Mouse (Mus musculus) lung, postnatal 10 days (tissue): ENCODE results near the gene Inafm1.
"Not testable (repeated sequence)": the region's sequence is repeated elsewhere in the genome, so short reads cannot be mapped to it uniquely, and the experiment has no call there.

Experiments
- DNase-seq: peaks from one replicate; pipeline ENCODE4 v3.0.0; 2021

The Inafm1 gene

GRCm38 (mm10) chr7:16296766-16297390 is 23.5 kb upstream of the Inafm1 start:
- peak; percentile 98 for DNase-seq

GRCm38 (mm10) chr7:16296146-16296545 is 22.7 kb upstream of the Inafm1 start:
- DNase-seq, result no peak

DNA sequence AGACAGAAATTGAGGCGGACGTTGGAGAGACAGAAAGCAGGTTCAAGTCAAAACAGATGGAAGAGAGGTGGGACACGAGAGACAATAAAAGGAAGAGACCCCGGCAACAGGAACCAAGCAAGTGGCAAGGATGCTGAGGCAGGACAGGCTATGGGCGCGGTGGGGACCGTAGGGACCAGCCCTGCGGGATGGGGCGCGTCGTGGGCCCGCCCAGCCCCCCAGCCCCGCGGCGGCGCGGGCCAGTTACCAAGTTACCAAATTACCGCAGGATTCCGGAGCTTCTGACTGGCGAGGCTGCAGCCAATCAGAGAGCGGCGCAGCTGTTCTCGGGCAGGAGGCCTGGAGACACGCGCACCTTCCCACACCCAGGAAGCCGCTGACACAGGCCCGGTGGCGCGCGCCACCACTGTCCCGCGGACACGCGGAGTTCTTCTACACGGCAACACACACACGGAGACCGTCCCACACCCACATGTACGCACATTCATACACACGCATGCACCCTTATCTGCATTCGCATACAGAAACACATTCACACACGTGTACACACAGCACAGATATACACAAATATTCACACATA is 22.0 kb upstream of the Inafm1 start:
- peak; percentile 86 for DNase-seq

DNA sequence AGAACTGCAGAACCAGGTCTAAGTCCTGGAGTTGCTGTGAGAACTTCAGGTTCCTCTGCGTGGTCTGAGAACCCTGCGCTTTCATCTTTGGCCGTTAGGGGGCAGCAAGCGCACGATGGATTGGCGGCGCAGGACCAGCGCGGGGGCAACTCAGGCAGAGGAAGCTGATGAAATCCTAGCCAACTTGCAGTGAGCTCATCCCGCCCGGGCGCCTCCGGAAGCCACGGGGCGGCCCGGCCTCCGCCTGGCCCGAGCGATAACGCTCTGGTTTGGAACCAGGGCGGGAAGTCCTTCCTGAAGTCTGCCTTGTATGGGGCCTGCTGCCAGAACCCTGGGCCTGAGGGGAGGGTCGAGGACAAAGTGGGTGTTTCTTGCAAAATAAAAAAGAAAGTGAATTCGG is 21.4 kb upstream of the Inafm1 start:
- peak; percentile 97 for DNase-seq

DNA sequence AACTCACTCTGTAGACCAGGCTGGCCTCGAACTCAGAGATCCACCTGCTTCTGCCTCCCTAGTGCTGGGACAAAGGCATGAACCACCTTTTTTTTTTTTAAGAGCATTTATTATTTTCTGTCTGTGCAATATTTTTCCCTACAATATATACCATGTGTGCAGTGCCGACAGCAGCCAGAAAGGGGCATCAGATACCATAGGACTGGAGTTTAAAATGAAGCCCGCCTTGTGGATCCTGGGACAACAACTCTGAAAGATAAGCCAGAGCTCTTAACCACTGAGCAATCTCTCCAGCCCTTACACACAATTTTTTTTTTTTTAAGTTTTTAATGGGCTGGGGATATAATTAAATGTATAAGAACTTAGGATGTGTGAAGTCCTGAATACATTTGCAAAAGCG is 20.9 kb upstream of the Inafm1 start:
- peak; percentile 76 for DNase-seq

DNA sequence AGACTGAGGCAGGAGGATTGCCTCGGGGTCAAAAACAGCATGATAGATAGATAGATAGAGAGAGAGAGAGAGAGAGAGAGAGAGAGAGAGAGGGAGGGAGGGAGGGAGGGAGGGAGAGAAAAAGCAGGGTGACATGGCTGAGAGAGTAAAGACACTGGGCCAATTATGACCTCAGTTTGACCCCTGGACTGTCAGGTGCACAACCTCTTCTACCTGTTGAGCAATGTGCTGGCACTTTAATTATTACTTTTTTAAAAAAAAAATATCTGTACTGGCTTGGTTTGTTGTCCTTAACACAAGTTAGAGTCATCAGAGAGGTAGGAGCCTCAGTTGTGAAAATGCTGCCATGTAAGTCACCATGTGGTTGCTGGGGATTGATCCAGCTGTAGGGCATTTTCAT is 14.4 kb upstream of the Inafm1 start:
- no peak for DNase-seq

GRCm38 (mm10) chr7:16287016-16287415 is 13.6 kb upstream of the Inafm1 start:
- DNase-seq, result no peak

- DNase-seq, result peak; percentile 100
Measured at GRCm38 (mm10) chr7:16286026-16286961, 12.9 kb upstream of the Inafm1 start, which contains the start of gene Ccdc9. Ccdc9 (minus strand) TSS chr7:16286795.

DNA sequence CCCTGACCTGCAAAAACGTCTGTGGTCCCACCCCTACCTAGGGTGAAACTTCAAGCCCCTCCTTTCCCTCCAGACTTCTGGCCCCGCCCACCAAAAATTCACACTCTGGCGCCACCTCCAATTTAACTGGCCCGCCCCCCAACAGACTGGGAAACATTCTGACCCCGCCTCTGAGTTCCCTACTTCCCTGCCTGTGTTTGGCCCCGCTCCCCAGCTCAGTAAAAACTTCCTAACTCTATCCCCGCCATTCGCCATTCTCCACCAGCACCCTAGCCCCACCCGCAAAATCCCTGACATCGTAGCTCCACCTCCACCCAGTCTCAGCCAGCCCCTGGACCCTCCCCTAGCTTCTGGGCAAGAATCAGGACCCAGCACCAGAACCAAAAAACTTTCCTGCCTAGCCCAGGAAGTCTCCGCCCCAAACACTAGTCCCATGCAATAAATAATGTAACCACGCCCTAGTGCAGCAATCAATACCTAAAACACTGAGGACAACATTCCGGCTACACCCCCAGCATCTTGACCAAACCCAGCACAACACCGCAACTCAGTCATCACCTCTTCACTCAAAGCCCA is 12.1 kb upstream of the Inafm1 start:
- DNase-seq, result peak; percentile 94

GRCm38 (mm10) chr7:16284904-16285303 is 11.5 kb upstream of the Inafm1 start:
- DNase-seq, result no peak

GRCm38 (mm10) chr7:16284001-16284400 is 10.6 kb upstream of the Inafm1 start:
- no peak for DNase-seq

GRCm38 (mm10) chr7:16282334-16282733 is 8.9 kb upstream of the Inafm1 start:
- no peak for DNase-seq

DNA sequence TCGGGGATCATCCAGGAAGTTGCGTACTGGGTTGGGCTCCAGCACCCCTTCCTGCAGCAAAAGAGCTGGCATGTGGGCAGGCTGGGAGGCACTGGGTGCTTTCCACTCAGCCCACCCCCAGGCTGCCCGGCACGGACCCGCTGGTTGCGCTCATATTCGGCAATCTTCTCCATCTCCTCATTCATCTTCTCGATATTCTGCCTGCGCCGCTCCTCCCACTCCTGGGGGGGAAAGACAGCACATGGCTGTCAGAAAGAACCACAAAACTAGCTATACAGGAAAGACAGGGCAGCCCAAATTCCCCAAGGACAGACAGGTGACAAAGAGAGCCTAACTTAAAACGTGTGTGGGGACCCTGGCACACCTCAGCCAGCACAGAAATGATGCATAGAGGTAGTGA is 7.3 kb upstream of the Inafm1 start:
- no peak for DNase-seq

DNA sequence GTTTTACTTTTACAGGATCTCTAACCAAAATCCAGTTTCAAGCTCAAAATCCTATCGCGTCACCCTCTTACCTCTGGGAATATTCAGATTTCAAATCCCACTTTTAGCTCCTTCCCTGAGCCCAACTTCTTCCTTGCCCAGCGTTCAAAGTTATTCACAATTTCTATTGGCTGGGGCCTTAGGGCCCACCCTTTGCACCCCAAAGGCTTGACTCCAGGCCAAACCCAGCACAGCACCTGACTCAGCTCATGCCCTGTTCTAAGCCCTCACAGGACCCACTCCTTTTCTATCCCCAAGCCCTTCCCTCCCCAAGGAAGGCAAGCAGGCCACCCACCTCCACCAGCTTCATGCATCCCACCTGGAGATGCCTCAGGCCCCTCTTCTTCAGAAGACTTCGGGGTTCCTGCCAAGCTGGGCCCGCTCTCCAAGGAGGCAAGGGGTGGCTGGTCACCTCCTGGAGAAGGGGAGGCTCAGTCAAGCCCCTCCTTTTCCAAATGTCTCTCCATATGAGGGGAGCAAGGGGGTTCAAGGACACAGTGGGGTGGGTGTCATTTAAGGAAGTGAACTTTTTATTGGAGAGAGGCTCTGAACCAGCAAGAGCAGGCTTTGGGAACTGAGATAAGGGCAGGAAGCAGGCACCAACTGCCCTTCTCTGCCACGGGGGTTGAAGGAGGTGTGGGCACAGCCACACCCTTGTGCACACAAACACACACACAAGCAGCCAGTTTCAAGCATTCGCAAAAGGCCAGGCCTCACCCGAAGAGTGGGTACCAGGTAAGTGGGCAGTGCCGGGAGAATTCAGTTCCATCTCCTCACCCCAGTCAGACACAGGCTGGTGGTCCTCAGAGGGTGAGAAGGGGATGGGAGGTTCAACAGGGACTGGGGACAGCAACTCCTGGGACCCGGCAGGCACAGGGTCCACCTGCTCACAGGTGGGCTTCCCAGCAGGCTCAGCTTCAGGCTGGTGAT is 1.8 kb upstream of the Inafm1 start:
- no peak for DNase-seq

- DNase-seq, result peak; percentile 76
Measured at GRCm38 (mm10) chr7:16273766-16274140, 336 bp upstream of the Inafm1 start.

- peak; percentile 81 for DNase-seq
Measured at GRCm38 (mm10) chr7:16272681-16273080, 736 bp downstream of the Inafm1 start.

- DNase-seq, result no peak
Measured at GRCm38 (mm10) chr7:16271139-16271538, 2.3 kb downstream of the Inafm1 start.

- not testable (repeated sequence) for DNase-seq
Measured at GRCm38 (mm10) chr7:16266593-16266992, 6.8 kb downstream of the Inafm1 start.

DNA sequence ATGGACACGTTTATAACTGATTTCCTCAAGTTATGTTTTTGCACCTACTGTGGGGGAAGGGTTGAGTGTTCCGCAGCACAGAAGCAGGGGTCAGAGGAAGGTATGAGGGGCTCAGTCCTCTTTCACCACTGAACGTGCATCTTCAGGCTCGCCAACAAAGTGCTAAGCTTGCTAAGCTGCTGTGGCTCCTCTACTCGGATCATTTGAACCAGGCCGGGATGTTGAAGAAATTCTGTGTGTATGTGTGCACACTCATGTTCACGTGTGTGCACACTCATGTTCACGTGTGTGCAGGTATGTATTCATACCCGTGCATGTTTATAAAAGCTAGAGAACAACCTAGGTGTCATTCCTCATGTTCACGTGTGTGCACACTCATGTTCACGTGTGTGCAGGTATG is 7.6 kb downstream of the Inafm1 start:
- no peak for DNase-seq

- DNase-seq, result no peak
Measured at GRCm38 (mm10) chr7:16263843-16264242, 9.6 kb downstream of the Inafm1 start.

GRCm38 (mm10) chr7:16263015-16263787 is 10.2 kb downstream of the Inafm1 start:
- peak; percentile 90 for DNase-seq
